Mouse (Mus musculus) neural tube, embryonic 14.5 days (tissue): ENCODE measurements around the gene Camk2g. TPM values are rescaled to one million over a fixed set of nuclear protein-coding genes. Genes with fewer than 3 reads are reported as not detected.

Experiments
- ATAC-seq: fragments of 200-750 bp; cut with Nextera tagmentation; 2 replicates; pipeline ENCODE4 v1.8.0; 2017; ENCODE audit warnings: low read depth, mild to moderate bottlenecking, moderate TSS enrichment, moderate library complexity
- H3K27ac ChIP-seq: fragments of 300-500 bp; sonication (generic); 2 replicates; pipeline ENCODE4 v1.5.1; 2014; ENCODE audit warnings: low read depth, mild to moderate bottlenecking, control low read depth, low read length, moderate library complexity, mixed read lengths
- H3K27me3 ChIP-seq: fragments of 300-500 bp; sonication (generic); 2 replicates; pipeline ENCODE4 v1.6.1; 2014; ENCODE audit warnings: low read length; ENCODE audit not compliant: control insufficient read depth, insufficient read depth
- H3K36me3 ChIP-seq: fragments of 300-500 bp; sonication (generic); 2 replicates; pipeline ENCODE4 v1.6.1; 2014; ENCODE audit warnings: low read length, mixed read lengths; ENCODE audit not compliant: control insufficient read depth, insufficient read depth
- H3K4me1 ChIP-seq: fragments of 300-500 bp; sonication (generic); 2 replicates; pipeline ENCODE4 v1.6.1; 2014; ENCODE audit warnings: low read length; ENCODE audit not compliant: control insufficient read depth, insufficient read depth
- H3K4me2 ChIP-seq: fragments of 300-500 bp; sonication (generic); 2 replicates; pipeline ENCODE4 v1.6.1; 2014; ENCODE audit warnings: mild to moderate bottlenecking, low read depth, low read length, control low read depth
- H3K4me3 ChIP-seq: fragments of 300-500 bp; sonication (generic); 2 replicates; pipeline ENCODE4 v1.5.1; 2014; ENCODE audit warnings: low read depth, low read length, control low read depth, mixed read lengths
- H3K9ac ChIP-seq: fragments of 300-500 bp; sonication (generic); replicated peaks from 2 replicates; pipeline ENCODE4 v1.6.1; 2014; ENCODE audit warnings: low read depth, mild to moderate bottlenecking, control low read depth, low read length, mixed read lengths
- H3K9me3 ChIP-seq: fragments of 300-500 bp; sonication (generic); 2 replicates; pipeline ENCODE4 v1.6.1; 2016; ENCODE audit warnings: low read length; ENCODE audit not compliant: control insufficient read depth
- WGBS: fragments of 180-500 bp; shearing (Covaris S2); extraction: QIAGEN DNeasy Blood & Tissue Kit; methylation state at CpG from one replicate; pipeline ENCODE4 v1.1.7; 2014; 5-methylcytosine and 5-hydroxymethylcytosine counted together
- polyA plus RNA-seq: library from polyadenylated mRNA; unstranded; fragments of >200 nt; fragmentation: Nextera tagmentation; extraction: Ambion mirVana; gene quantifications from 2 replicates; pipeline ENCODE4 v1.2.1, GENCODE M21; 2014

The Camk2g gene
- polyA plus RNA-seq, 1 experiment from 2014 or later = 232 TPM

DNA sequence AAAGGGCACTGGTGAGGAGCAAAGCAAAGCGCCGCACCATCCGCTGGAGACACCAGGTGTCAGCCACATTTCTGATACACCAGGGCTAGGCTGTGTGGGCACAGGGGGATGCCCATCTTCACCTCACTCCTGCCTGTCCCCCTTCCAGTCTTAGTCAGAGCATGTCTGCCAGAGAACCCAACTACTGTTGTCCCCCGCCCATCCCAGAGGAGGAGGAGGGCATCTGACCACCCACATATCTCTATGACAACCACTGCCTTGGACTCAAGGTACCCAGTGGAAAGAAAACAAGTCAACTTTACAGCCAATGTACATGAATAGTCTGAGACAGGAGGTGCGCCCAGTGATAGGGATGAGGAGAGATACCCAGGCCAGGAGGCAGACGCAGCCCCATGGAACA, 2.9 kb downstream of the Camk2g start:
- Histone ChIP-seq H3K9me3 (no peaks in the 10 kb centered on the region), H3K27ac (no peak overlapping the region), H3K4me1 (peaks cover 26% of the 10 kb centered on the region), H3K4me2 (no peak overlapping the region), H3K27me3 (no peaks in the 10 kb centered on the region), H3K9ac (no peak overlapping the region), H3K4me3 (no peak overlapping the region), H3K36me3 (peaks cover 20% of the 10 kb centered on the region)
- WGBS = 92% methylated on average over 6 of the region's 6 CpGs
- no peak for ATAC-seq

DNA sequence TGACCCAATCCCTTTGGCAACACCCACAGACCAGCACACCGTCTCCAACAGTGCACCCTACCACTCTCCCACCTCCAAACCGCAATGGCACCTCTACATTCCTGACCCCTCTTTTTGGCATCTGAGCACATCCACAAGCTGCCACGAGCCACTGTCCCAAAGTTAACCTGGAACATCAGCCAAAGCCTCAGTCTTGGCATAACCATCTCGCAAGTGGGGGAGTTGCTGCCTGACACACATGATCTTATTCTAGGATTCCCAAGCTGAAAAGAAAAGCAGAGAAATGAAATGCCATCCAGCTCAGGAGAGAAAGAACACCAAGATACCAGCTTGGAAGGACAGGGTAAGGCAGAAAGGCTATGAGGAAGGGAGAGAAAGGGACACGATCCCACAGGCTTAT, 3.4 kb downstream of the Camk2g start:
- Histone ChIP-seq H3K27ac (no peak overlapping the region), H3K4me1 (peaks cover 26% of the 10 kb centered on the region), H3K9ac (no peak overlapping the region), H3K27me3 (no peaks in the 10 kb centered on the region), H3K4me3 (no peak overlapping the region), H3K36me3 (peaks cover 20% of the 10 kb centered on the region), H3K4me2 (no peak overlapping the region), H3K9me3 (no peaks in the 10 kb centered on the region)
- ATAC-seq = no peak
- WGBS = 95% methylated on average over 5 of the region's 5 CpGs

DNA sequence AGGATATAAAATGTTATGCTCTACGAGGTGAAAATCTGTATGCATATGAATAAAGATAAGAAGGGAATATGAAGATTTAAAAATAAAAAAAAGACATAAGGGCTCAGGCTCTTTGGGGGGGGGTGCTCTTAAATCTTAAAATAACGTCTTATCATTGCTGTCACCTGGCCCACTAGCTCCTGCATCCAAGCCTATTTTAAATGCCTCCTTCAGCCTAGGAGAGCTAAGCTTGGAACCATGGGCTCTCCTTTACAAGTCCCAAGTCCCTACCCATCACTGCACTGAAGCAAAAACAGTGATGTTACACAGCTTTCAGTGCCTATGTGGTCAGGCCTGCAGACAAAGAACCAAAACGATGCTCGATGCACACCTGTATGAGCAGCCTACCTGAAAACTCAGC, 4.3 kb downstream of the Camk2g start:
- peaks cover 22% of the 10 kb centered on the region for H3K4me1 ChIP-seq
- no peaks in the 10 kb centered on the region for H3K27me3 ChIP-seq
- ATAC-seq = no peak
- no peaks in the 10 kb centered on the region for H3K9me3 ChIP-seq
- H3K27ac ChIP-seq = no peak overlapping the region
- 97% methylated on average over 4 of the region's 4 CpGs for WGBS
- no peak overlapping the region for H3K9ac ChIP-seq
- H3K36me3 ChIP-seq = peaks cover 24% of the 10 kb centered on the region
- H3K4me2 ChIP-seq = no peak overlapping the region
- H3K4me3 ChIP-seq = no peak overlapping the region

DNA sequence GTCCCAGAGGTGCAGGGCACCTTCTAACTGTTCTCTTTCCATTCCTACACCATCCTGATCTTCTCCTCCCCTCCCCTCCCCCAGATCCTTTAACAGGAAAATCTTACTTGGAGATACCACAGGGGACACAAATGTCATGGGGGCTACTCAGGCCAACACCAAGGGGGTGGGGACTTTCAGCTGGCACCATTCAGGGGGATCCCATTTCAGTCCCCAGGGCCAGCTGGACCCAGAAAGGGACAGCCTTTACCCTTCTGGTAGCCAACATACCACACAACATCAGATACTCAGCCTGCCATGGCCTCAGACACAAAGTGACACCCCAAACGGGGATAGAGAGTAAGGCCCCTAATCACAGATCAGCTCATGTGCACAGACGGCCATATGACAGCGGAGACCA, 5.7 kb downstream of the Camk2g start:
- Histone ChIP-seq H3K4me1 (peaks cover 20% of the 10 kb centered on the region), H3K4me3 (no peak overlapping the region), H3K4me2 (no peak overlapping the region), H3K9ac (no peak overlapping the region), H3K27ac (no peak overlapping the region), H3K36me3 (peaks cover 27% of the 10 kb centered on the region), H3K27me3 (no peaks in the 10 kb centered on the region), H3K9me3 (no peaks in the 10 kb centered on the region)
- ATAC-seq = no peak
- WGBS = 90% methylated on average over 3 of the region's 3 CpGs

DNA sequence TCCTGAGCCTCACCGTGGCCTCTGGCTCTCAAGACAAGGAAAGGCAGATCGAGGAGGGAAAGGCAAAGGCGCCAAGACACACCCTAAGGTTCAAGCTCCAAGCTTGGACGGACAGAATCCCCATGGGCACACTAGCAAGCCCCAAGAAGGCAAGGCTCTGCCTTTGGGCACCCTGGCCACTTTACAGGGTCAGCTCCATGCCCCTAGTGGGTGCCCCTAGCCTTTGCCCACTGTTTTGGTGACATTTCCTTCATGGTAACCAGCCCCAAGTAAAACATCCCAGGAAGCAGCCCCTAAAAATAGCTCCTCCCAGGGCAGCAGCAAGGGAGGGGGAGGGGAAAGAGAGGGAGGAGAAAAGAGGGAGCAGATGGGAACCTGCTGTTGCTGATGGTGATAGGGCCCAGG, 7.3 kb downstream of the Camk2g start:
- Histone ChIP-seq H3K36me3 (peaks cover 27% of the 10 kb centered on the region), H3K27ac (no peak overlapping the region), H3K9me3 (no peaks in the 10 kb centered on the region), H3K4me2 (no peak overlapping the region), H3K4me1 (peaks cover 13% of the 10 kb centered on the region), H3K4me3 (no peak overlapping the region), H3K27me3 (no peaks in the 10 kb centered on the region), H3K9ac (no peak overlapping the region)
- 90% methylated on average over 4 of the region's 4 CpGs for WGBS
- ATAC-seq = no peak

DNA sequence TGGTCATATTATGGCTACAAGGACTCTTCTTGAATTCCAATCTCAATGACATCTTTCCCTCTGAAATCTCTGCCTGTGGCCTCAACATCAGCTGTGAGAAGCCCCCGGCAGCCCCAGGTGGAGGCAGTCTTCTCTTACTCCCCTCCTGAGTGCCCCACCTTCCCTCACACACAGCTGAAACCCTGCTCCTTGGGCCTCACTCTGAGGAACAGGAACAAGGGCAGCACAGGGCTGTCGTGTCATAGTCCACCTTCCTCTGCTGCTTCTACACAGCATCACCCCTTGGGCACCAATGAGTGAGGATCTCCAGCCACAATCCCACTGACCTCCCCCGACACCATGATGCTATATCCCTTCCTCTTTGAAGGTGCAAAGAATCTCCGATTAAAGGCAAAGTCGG, 7.9 kb downstream of the Camk2g start:
- 93% methylated on average over 5 of the region's 5 CpGs for WGBS
- Histone ChIP-seq H3K9ac (no peak overlapping the region), H3K4me1 (peaks cover 9% of the 10 kb centered on the region), H3K4me3 (no peak overlapping the region), H3K4me2 (no peak overlapping the region), H3K9me3 (no peaks in the 10 kb centered on the region), H3K36me3 (peaks cover 22% of the 10 kb centered on the region), H3K27ac (no peak overlapping the region), H3K27me3 (no peaks in the 10 kb centered on the region)
- no peak for ATAC-seq

DNA sequence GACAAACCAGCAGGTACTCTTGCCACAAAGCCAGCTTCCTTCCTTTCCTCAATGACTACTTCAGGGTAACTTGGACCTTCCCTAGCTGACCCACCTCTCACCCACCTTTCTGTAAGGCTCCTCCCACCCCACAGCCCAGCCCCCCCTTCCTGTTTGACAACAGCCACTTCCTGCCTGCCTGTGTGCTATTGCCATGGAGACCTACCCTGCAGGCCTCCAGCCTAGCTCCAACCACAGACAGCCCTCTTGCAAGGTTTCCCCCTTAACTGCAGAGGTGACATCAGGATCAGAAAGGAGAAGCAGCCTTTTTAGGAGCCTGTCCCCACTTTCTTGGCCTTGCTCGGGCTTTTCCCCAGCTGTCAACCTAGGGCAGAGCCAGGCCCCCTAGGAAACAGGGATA, 8.7 kb downstream of the Camk2g start:
- peaks cover 9% of the 10 kb centered on the region for H3K4me1 ChIP-seq
- no peaks in the 10 kb centered on the region for H3K9me3 ChIP-seq
- H3K27me3 ChIP-seq = no peaks in the 10 kb centered on the region
- no peak overlapping the region for H3K4me2 ChIP-seq
- H3K36me3 ChIP-seq = peaks cover 20% of the 10 kb centered on the region
- no peak overlapping the region for H3K9ac ChIP-seq
- WGBS = 85% methylated on average over 1 of the region's 1 CpGs
- no peak overlapping the region for H3K4me3 ChIP-seq
- no peak overlapping the region for H3K27ac ChIP-seq
- ATAC-seq = no peak

DNA sequence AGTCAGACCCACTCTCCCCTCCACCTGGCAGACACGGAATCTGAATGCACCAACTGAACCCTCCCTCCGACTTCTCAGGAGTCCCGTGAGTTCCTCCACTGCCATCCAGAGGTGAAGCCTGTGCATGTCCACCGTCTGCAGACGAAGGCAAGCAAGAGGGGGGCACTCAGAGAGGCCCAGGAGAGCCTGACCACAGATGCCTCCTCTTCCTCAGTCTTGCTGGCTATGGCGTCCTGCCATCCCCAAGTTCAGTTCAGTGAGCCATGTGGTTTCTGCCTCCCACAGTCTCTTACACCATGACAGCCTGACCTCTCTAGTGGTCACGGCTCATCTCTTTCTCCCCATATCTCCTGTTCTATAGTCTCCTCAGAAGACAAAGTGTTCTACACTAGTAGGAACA, 9.2 kb downstream of the Camk2g start:
- Histone ChIP-seq H3K27me3 (no peaks in the 10 kb centered on the region), H3K4me3 (no peak overlapping the region), H3K9ac (no peak overlapping the region), H3K36me3 (peaks cover 20% of the 10 kb centered on the region; the same call in 1 of the 2 replicates), H3K9me3 (no peaks in the 10 kb centered on the region), H3K4me1 (peaks cover 9% of the 10 kb centered on the region), H3K27ac (no peak overlapping the region), H3K4me2 (no peak overlapping the region)
- ATAC-seq = no peak
- 86% methylated on average over 7 of the region's 7 CpGs for WGBS

DNA sequence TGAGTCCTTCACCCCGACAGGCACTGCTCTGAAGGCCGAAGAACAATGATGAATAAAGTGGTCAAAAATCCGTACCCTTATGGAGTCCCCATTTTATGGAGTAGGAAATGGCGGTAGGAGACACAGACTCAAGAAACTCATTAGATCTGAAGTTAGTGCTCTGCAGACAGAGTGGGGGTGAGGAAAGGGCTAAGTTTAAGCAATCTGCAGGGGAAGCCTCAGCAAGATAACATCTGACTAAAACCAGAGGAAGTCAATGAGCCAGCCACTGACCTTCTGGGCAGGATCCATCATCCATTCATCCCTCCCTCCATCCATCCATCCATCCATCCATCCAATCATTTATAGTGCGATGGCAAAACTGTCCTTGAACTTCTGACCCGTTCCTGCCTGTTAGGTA, 10.4 kb downstream of the Camk2g start:
- H3K27me3 ChIP-seq = no peaks in the 10 kb centered on the region
- no peak for ATAC-seq
- 96% methylated on average over 6 of the region's 6 CpGs for WGBS
- no peak overlapping the region for H3K27ac ChIP-seq
- no peak overlapping the region for H3K4me2 ChIP-seq
- no peaks in the 10 kb centered on the region for H3K9me3 ChIP-seq
- H3K4me1 ChIP-seq = peaks cover 9% of the 10 kb centered on the region
- peaks cover 26% of the 10 kb centered on the region; the same call in 1 of the 2 replicates for H3K36me3 ChIP-seq
- no peak overlapping the region for H3K9ac ChIP-seq
- no peak overlapping the region for H3K4me3 ChIP-seq

DNA sequence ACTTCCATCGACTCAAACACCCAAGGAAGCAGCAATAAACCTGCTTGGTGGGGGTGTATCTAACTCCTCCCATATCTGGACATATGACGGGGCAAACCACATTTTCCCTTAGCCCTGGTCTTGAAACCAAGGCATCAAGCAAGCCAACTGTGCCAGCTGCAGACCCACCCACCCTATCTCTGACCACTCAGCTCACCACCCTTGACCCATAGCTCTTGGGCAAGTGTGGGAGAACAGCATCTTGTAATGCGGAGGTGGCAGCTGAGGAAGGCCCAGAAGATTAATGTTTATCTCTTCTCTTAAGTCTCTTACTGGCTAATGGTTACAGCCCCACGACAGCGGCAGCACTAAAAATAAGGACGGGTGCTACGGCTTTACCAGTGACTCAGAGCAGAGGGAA, 11.0 kb downstream of the Camk2g start:
- Histone ChIP-seq H3K9ac (no peak overlapping the region), H3K36me3 (peaks cover 29% of the 10 kb centered on the region; the same call in 1 of the 2 replicates), H3K9me3 (no peaks in the 10 kb centered on the region), H3K4me3 (no peak overlapping the region), H3K27me3 (no peaks in the 10 kb centered on the region), H3K27ac (no peak overlapping the region), H3K4me1 (peaks cover 9% of the 10 kb centered on the region), H3K4me2 (no peak overlapping the region)
- WGBS = 89% methylated on average over 7 of the region's 7 CpGs
- ATAC-seq = no peak
